Mouse (Mus musculus) MEL (cell line): Measurements from ENCODE around the gene Man2a2.

Source experiments
- BHLHE40 ChIP-seq: IDR thresholded peaks from 2 replicates; pipeline ENCODE4 v1.6.1; 2012; ENCODE audit warnings: low read depth, mild to moderate bottlenecking, inconsistent platforms, low read length, improper control_type of control experiment, borderline replicate concordance
- MAFK ChIP-seq: IDR thresholded peaks from 2 replicates; pipeline ENCODE4 v1.6.1; 2011; ENCODE audit warnings: low read depth, mild to moderate bottlenecking, low read length, improper control_type of control experiment, borderline replicate concordance

GRCm38 (mm10) chr7:80325292-80325868, 45.8 kb downstream of the Man2a2 start:
- TF ChIP-seq MAFK, result no peak
- TF ChIP-seq BHLHE40, result no peak
